Mouse (Mus musculus) monocyte, adult 2 months (primary cell): ENCODE data around the gene Serpina12.
A peak's percentile ranks its signal among the peaks of the same experiment; 100 is the strongest.

Source experiments
- DNase-seq, 2 experiments: peaks; one replicate each; pipeline ENCODE4 v3.0.0; 2022; ENCODE audit warnings: low spot score in 2 of 2, low read depth in 1 of 2

The Serpina12 gene

DNA sequence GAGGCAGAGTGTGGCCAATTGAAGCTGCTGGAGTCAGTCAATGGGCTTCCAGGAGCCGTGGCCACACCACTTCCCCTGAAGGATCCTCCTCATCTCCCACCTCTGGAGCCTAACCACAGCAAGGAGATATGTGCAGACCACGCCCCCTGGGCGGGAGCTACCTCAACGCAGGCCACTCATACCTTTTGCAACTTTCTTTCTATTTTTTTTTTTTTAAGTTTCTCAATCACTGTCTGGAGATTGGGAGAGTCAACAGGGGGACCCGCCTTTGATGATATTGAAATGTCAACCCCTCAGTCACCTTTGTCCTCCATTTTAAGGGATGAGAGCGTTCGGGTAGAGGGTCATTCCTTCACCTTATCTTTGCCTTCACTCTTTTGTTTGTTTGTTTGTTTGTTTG, at the start of gene Serpina12:
Gene Serpina12 (minus strand): TSS at position 101 of the 400 bp plus-strand sequence.
- no peak for DNase-seq

- no peak for DNase-seq
Measured at GRCm38 (mm10) chr12:104091303-104091702, 47.1 kb upstream of the Serpina12 start.

DNA sequence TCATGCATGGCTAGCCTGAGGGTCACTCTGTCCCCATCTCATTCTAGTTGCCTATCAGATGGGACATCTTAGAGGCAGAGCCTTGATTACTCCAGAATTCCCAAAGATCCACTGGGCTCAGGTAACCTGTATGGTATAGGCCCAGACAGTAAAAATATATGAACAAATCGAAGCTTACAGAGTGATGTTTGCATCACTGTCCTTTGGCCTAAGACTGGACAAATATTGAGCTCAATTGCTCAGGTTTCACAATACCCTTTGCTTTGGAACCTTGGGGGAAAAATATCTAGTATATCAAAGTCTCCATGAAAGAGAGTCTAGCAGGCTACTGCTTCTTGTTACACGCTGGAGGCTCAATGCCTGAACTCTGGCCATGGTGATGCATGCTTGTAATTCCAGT, 45.9 kb upstream of the Serpina12 start:
- DNase-seq = no peak

DNA sequence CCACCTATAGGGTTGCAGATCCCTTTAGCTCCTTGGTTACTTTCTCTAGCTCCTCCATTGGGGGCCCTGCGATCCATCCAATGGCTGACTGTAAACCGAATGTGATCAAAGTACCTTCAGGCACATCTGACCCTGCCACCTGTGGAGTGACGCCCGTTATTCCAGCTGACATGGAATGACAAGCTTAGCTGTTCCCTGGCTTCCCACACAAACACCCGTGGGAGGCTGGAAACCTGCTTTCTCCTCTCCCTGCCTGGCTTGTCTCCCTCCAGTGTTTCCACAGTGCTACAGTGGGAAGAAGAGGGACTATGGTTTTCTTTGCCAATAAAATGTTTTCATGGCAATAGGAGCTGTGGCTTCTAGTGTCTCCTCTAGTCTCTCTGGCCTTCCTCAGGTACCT, 28.0 kb upstream of the Serpina12 start:
- DNase-seq = no peak

- no peak for DNase-seq
Measured at GRCm38 (mm10) chr12:104071708-104072107, 27.5 kb upstream of the Serpina12 start.

DNA sequence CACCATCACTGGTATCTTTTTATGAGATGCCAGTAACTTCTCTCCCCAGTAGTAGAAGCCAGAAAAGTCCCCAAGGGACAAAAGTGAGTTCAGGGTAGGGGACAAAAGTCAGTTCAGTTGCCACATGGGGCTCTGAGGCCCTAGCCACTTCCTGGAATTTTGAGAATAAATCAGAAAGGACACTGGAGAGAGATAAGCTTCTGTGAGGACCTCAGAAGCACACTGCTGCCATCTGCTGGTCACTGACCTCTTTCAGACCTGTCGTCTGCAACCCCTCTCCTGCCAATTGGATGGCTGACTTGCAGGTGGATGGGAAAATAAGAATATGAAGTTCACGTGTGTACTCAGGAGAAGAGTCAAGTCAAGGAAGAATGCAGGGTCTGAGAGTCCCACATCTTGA, 25.4 kb upstream of the Serpina12 start:
- DNase-seq = no peak

- DNase-seq = no peak
Measured at GRCm38 (mm10) chr12:104067549-104067948, 23.3 kb upstream of the Serpina12 start.

- DNase-seq = peak; percentile 23 to 29
Measured at GRCm38 (mm10) chr12:104066241-104066640, 22.0 kb upstream of the Serpina12 start.

DNA sequence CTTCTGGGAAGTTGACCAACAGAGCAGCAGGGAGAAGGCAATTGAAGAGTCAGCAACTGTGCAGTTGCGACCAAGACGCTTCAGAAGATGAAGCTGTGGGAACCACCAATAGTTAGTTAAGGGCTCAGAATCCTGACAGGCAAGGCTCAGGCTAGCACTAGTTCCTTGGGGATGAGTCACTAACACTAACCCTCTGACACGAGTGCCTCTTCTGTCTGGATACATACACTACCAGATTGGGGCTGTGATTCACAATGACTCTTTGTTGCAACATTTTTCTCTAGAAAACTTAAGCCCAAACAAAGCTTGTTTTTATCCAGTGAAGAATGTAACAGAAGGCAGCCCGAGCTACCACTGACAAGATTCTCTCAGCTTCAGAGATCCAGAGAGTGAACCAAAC, 20.8 kb upstream of the Serpina12 start:
- no peak for DNase-seq

DNA sequence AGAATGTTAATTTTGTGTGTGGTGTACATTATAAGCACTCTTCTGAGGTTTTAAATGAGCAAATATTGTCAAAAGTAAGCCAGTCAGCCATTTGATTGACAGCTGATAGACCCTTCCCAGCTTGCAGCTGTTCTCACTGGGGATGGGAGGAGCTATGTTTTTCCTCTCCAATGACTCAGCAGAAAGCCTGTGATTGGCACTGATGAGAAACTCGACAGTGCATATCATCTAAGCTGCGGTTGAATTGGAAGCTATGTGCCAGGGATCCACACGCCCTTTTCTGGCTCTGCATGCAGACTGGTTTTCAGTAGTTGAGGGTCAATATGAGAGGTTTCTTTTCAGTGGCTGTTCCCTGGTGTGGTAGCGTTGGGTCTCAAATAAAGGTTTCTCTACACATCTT, 20.3 kb upstream of the Serpina12 start:
- DNase-seq = no peak

DNA sequence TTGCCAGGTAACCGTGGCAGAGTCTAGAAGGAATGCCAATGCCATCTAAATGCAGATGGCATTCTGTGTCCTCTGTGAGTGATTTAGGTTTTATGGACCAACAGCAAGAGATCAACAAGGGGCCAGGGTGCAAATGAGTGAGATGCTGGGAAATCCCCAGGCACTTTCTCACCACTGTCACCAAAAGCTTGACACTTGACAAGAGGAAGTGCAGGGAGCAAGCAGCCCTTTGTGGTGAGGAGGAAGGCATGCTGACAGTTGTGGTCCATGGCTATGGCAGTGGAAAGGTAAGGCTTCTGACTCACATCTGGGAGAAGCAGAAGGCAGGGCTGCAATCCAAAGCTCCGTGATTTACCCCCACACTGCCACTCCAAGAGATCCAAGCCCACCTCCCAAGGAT, 17.6 kb upstream of the Serpina12 start:
- no peak for DNase-seq

GRCm38 (mm10) chr12:104060126-104060525, 15.9 kb upstream of the Serpina12 start:
- DNase-seq = no peak

DNA sequence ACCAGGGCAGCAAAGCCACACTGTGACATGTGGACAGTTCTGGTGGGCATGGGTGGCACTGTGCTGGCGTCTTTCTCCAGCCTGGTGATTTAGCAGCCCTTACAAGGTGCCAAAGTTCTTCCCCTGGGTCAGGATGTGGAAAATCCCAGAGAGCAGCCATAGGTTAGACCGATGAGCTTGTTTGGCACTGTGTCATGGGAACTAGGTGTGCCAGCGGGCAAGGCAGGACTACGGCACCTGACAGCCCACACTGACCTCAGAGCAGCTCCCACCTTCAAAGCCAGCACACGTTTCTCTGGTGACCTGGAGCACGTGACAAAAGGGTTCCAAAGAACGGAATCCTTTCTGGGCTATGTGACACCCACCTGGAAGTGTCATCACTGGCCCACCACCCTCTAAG, 13.3 kb upstream of the Serpina12 start:
- DNase-seq = no peak

GRCm38 (mm10) chr12:104057050-104057449, 12.8 kb upstream of the Serpina12 start:
- no peak for DNase-seq

- DNase-seq = no peak
Measured at GRCm38 (mm10) chr12:104055755-104056154, 11.5 kb upstream of the Serpina12 start.

- DNase-seq = no peak
Measured at GRCm38 (mm10) chr12:104053995-104054394, 9.8 kb upstream of the Serpina12 start.

GRCm38 (mm10) chr12:104045713-104046112, 1.5 kb upstream of the Serpina12 start:
- DNase-seq = no peak

GRCm38 (mm10) chr12:104042753-104043152, 1.5 kb downstream of the Serpina12 start:
- no peak for DNase-seq

- no peak for DNase-seq
Measured at GRCm38 (mm10) chr12:104041401-104041800, 2.8 kb downstream of the Serpina12 start.

DNA sequence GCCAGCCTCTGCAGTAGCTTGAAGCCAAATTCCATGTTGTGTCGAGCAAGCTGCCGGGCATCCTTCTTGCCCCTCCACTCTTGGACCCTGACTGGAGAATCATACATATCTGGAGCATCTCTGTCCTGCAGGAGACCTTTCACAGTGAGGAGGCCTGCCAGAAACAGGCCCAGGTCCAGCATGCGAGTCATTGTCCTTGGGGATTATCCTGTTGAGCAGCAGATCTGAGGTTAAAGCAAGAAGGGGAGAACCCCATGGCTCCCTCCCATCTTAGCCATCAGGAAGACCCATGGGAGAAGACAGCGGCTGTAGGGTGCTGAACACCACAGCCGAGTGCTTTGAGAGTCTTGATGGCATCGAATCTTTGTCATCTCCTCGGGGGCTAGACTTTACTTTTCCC, 6.1 kb downstream of the Serpina12 start:
- no peak for DNase-seq

GRCm38 (mm10) chr12:104033752-104034151, 10.5 kb downstream of the Serpina12 start:
- DNase-seq = no peak

GRCm38 (mm10) chr12:104029986-104030385, 14.3 kb downstream of the Serpina12 start:
- no peak for DNase-seq

GRCm38 (mm10) chr12:104015280-104015679, 29.0 kb downstream of the Serpina12 start:
- no peak for DNase-seq

DNA sequence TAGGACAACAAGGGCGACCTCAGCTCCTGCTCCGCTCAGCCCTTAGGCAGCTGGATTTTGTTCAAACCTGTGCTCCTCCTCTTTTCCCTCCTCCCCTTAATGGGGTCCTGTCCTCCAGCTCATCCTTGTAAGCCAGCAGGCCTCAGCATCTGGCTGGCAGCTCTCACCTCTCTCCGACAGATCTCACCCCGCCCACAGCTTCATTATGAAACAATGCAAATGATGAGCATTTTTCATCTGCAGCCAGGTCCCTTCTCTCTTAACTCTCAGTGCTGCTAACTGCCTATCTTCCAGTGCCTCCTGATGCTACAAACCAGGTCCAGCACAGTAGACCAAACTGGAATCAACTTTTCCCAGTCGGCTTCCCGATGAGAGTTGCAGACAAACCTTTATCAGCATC, 30.6 kb downstream of the Serpina12 start, which contains the start of gene Serpina9:
Gene Serpina9 (minus strand): TSS at position 136 of the 400 bp plus-strand sequence.
- no peak for DNase-seq
